Mouse (Mus musculus) macrophage (primary cell): ENCODE measurements at regions not wholly inside any gene's neighbourhood (a gene's known extent, or its start where the extent isn't known, plus 50 kb on each side); places are given as distances from the start of the nearest gene placed in this dataset.

ENCODE experiments used
- H3K27ac ChIP-seq: fragments of 350-480 bp; formaldehyde crosslinking; 2 replicates; pipeline ENCODE4 v1.9.0; 2021
- H3K36me3 ChIP-seq: fragments of 350-480 bp; formaldehyde crosslinking; 2 replicates; pipeline ENCODE4 v1.9.0; 2021; ENCODE audit errors: inconsistent target
- H3K4me3 ChIP-seq: fragments of 350-480 bp; formaldehyde crosslinking; 2 replicates; pipeline ENCODE4 v1.9.0; 2021; ENCODE audit errors: inconsistent target
- H3K79me2 ChIP-seq: fragments of 350-480 bp; formaldehyde crosslinking; 2 replicates; pipeline ENCODE4 v1.9.0; 2021; ENCODE audit errors: inconsistent target
- WGBS: methylation state at CpG from one replicate; pipeline ENCODE4 v1.1.7; 2026; ENCODE audit warnings: inconsistent platforms; ENCODE audit not compliant: missing documents; 5-methylcytosine and 5-hydroxymethylcytosine counted together

DNA sequence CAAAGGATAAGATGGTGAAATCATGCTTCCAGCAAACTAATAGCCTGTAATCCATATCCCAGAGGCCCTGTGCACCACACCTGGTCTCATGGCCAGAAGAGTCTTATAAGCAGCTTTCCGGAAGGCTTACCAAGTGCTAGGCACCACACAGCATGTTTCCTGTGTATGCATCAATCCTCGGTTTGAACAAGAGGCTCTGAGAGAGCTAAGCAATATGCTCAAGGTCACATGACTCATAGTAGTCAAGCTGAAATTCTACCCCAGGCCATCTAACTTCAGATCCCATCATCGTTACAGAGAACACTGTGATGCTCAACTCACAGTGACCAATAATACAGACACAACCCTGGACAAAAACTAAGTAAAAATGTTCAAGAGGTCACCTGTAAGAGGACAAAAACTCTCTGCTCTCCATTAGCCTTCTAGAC, 197.1 kb upstream of the Klf7 start:
- 90% methylated on average over 3 of the region's 3 CpGs for WGBS
- Histone ChIP-seq H3K4me3 (no peak overlapping the region), H3K79me2 (no peaks in the 10 kb centered on the region), H3K36me3 (no peaks in the 10 kb centered on the region), H3K27ac (no peak overlapping the region)

DNA sequence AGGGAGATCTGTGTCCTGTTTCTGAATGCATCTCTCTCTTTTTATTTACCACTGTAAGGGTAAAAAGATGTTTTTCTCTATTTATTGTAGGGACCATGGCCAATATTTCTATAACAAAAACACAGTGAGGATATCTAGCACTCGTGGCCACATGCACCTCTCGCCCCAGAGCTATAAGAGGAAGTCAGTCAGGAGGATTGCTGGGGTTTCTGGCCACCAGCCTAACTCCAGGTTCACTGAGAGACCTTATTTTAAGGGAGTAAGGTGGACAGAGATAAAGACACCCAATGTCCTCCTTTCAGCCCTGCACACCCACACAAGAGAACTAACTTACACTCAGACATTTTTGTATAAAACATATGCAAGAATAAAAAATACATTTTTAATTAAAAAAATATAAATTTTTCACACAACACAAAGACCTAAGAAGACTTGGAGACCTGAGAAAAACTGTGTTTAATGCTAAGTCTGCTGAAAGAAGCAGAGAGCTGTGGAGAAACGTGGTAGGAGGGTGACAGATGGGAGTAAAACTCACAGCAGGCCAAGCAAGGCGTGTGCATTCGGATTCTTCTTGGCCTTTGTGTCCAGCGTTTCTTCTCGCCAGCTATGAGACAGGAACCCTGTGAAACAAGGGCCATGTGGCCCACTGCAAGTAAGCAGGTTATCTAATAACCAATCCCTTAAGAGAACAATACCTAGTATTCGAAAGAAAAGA, 196.5 kb upstream of the Klf7 start:
- no peaks in the 10 kb centered on the region for H3K36me3 ChIP-seq
- H3K79me2 ChIP-seq, result no peaks in the 10 kb centered on the region
- H3K4me3 ChIP-seq, result no peak overlapping the region
- WGBS, result 77% methylated on average over 8 of the region's 8 CpGs
- H3K27ac ChIP-seq, result no peak overlapping the region

DNA sequence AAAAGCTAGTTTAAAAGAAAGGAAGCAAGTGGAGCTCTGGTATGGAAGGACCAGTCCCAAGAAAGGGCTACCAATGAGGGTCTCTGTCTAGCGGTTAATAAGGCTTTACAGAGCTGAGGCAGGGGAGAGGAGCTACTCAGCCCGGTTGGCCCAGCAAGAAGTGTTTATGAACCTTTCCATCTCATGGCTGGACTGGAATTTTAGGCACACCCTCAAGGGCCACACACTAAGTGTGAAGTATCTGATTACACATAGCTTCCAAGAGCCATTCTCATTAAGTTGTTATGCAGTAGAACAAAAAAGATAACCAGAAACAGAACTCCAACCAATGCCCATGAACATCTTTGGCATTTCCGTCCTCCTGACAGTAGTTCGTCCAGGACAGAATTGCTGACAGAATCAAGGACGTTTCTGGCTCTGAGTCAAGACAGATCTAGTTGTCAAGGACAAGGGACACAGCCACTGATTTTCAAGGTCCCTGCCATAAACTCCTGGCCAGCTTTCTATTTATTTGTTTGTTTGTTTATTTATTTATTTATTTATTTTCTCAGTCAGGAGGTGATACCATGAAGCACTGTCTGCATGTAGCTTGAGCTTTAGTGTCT, 195.1 kb upstream of the Klf7 start:
- no peak overlapping the region for H3K4me3 ChIP-seq
- no peak overlapping the region for H3K27ac ChIP-seq
- H3K36me3 ChIP-seq, result no peaks in the 10 kb centered on the region
- no peaks in the 10 kb centered on the region for H3K79me2 ChIP-seq
- WGBS, result 97% methylated on average over 5 of the region's 5 CpGs

DNA sequence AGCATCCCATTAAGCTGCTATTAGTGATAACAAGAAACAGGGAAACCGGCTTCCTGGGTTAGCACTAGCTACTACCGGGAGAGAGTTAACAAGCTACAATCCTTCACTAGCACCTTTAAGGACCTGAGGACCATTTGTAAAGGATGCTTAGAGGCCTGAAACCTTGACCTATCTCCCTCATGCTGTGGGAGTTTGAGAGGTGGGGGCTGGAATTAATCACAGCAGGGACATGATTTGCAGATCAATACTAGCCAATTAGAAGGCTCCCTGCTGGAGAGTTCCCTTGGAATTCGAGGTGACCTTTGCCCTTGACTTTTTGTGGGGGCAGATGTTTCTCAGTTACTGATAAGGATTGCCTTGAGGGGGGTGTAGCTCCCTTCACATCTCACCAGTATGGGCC, 189.3 kb upstream of the Klf7 start:
- H3K27ac ChIP-seq, result no peak overlapping the region
- H3K4me3 ChIP-seq, result no peak overlapping the region
- no peaks in the 10 kb centered on the region for H3K36me3 ChIP-seq
- 74% methylated on average over 3 of the region's 3 CpGs for WGBS
- H3K79me2 ChIP-seq, result no peaks in the 10 kb centered on the region

DNA sequence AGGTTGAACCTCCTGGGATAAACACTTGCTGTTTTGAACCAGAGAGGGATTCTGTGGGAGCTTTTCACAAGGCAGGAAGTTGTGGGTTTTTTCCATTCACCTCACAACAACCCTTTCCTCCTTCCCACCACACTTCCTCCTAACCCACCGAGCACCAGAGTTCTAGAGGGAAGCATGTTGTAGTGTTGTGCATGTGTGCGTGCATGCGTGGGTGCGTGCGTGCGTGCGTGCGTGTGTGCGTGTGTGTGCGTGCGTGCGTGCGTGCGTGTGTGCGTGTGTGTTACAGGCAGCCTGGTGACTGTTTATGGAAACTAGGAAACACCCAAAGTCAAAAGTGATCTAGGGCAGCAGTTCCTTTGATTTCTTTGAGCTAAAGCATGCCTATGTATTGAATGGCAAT, 186.5 kb upstream of the Klf7 start:
- WGBS, result 34% methylated on average over 12 of the region's 15 CpGs

DNA sequence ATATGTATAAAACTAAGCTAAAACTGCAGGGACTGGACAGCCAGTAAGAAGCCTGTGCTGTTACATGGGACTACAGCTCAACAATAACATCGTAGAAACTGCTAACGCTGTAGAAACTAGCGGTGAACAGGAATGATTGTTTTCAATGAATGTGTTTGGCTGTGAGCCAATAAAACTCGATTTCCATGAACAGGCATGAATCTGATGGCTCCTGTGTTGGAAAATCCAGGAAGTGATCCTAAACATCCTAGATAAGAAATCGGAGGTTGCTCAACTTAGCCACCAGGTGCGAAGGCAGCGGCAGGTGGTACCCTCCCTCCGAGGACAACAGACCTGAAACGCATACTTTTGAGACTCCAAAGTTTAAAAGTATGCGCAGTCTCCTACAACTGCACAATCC, 186.0 kb upstream of the Klf7 start:
- 45% methylated on average over 9 of the region's 10 CpGs for WGBS
- Histone ChIP-seq H3K36me3 (no peaks in the 10 kb centered on the region), H3K4me3 (no peak overlapping the region), H3K27ac (0 out of 2 replicates have a peak overlapping the region, but pooled peaks have one; percentile 2), H3K79me2 (no peaks in the 10 kb centered on the region)

More for the DNA sequence above, 186.5 kb upstream of the Klf7 start:
- H3K4me3 ChIP-seq, result no peak overlapping the region
- H3K27ac ChIP-seq, result 0 out of 2 replicates have a peak overlapping the region, but pooled peaks have one; percentile 2
- H3K36me3 ChIP-seq, result no peaks in the 10 kb centered on the region
- H3K79me2 ChIP-seq, result no peaks in the 10 kb centered on the region

DNA sequence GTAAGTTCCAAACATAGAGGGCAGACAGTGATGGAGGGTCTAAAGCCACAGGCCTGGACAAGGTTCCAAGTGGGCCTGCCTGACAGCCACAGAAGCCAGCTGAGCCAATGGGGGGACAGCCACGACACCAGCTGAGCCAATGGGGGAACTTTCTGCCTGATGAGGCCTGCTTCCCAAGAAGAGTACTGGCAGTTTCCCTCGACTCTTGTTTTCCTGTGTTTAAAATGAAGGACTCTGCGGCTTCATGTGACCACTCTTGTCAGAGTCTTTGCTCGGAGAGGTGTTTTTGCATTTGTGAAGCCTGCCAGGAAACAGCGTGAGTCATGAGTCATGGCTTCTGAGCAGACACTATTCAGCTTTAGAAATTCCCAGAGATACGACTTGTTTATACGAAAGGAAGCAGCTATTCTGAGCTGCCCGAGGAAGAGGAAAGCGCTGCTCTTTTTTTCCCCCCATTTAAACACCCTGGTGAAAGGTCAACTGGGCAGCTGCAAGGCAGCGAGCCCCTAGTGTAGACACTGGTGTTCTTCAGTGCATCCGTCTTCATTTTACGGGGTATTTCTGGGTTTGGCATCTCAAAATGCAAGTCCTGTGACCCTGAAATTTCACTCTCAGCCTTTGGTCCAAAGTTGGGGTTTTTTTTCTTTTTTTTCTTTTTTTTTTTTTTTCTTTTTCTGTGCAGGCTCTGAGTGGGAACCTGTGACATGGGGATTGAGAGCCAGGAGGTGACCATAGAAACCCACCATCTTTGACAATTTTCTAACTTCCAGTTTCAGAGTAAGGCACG, 183.5 kb upstream of the Klf7 start:
- 30% methylated on average over 13 of the region's 13 CpGs for WGBS
- Histone ChIP-seq H3K27ac (peak overlapping the region; percentile 99), H3K4me3 (peak overlapping the region; percentile 37), H3K36me3 (no peaks in the 10 kb centered on the region), H3K79me2 (no peaks in the 10 kb centered on the region)

DNA sequence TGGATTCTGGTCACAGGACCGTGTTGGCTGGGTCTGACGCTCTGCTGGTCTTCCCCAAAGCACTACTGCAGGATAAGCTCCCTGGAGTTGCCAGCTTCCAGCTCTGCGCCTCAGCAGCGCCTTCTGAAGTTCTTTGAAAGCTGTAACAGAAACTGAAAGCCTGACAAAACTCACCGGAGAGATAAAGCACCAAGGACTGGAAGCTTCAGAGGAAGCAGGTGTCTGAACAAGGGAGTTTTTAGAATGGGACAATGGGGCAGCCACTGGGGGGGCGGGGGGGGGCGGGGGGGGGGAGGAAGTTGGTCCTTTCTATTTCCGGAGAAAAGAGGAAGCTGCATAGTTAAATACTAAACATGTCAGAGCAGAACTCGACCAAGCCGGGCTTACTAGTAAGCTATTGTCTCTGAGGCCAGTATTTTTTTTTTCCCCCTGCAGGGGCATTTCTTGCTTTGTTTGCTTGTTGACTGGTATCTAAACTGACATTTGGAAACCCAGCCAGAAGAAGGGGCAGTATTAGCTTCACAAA, 180.8 kb upstream of the Klf7 start:
- WGBS, result 1% methylated on average over 8 of the region's 10 CpGs
- Histone ChIP-seq H3K4me3 (peak overlapping the region; percentile 34), H3K36me3 (no peaks in the 10 kb centered on the region), H3K27ac (peak overlapping the region; percentile 99), H3K79me2 (no peaks in the 10 kb centered on the region)

DNA sequence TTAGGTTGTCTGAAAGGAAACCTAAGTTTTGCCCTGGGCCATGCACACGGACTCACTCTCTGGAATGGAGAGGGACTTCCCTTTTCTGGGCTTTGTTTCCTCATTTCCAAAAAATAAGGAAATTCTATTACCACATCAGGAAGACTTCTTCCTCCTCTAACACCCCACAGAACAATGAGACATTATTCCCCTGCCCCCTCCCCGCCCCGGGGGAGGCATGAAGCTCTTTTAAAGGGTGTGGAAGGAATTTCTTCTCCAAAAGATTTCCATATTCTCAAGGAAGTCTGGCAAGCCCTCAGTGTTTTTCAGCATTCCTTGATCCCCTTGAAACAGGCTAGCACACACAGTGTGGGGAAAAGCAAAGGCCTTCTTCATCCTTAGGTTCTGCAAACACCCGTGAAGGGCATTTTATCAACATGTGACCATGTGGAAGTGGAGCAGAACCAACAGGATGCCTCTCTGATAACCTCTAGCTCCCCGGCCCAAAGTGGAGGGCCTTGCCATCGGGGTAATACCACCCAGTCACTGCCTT, 179.5 kb upstream of the Klf7 start:
- H3K27ac ChIP-seq, result peak overlapping the region; percentile 99
- H3K79me2 ChIP-seq, result no peaks in the 10 kb centered on the region
- WGBS, result 8% methylated on average over 6 of the region's 6 CpGs
- H3K36me3 ChIP-seq, result no peaks in the 10 kb centered on the region
- peak overlapping the region; percentile 3; the same call in 1 of the 2 replicates for H3K4me3 ChIP-seq

DNA sequence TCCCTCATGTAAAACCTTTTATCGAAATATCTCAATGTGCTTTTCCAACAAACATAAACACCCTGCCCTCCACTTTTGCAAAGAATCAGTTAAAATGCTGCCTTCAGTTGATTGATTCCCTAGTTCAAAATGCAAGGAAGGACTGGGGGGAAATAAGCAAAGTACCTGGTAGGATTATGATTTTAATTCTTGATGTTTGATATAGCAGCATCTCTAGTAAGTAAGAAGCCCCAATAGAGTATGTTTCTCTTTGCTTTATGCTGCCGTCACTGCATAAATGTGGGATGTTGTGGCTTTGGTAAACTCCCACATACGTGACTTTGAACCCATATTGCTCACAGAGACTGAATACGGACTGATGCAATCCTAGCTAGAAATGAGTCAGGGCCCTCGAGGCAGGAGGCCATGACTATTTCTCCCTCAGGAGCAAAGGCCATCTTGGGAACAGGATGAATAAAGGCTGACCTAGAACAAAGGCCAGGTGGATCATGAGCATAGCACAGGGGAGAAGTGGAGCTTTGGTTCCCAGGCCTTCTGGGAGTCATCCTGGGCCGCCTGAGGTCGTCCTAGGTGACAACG, 179.0 kb upstream of the Klf7 start:
- Histone ChIP-seq H3K4me3 (peak overlapping the region; percentile 3; the same call in 1 of the 2 replicates), H3K79me2 (no peaks in the 10 kb centered on the region), H3K27ac (peak overlapping the region; percentile 99), H3K36me3 (no peaks in the 10 kb centered on the region)
- 13% methylated on average over 8 of the region's 8 CpGs for WGBS

DNA sequence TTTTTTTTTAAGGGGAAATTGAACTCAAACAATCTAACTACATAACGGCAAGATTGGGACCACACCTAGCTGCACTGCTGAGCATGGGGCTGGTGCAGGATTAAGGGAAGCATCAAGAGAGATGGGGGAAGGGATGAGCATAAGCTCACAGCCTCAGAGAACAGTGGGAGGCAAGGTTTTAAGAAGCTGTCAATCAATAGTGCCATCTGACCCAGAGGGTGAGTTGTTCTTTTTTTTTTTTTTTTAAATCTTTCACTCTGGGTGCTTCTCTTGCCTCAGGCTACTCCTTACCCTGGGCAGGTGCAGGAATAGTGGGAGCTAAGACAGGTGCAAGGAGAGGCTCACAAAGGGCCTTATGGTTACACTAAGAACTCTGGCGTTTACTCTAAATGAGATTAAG, 176.9 kb upstream of the Klf7 start:
- Histone ChIP-seq H3K79me2 (no peaks in the 10 kb centered on the region), H3K4me3 (no peak overlapping the region), H3K27ac (no peak overlapping the region), H3K36me3 (no peaks in the 10 kb centered on the region)
- 90% methylated on average over 2 of the region's 2 CpGs for WGBS

DNA sequence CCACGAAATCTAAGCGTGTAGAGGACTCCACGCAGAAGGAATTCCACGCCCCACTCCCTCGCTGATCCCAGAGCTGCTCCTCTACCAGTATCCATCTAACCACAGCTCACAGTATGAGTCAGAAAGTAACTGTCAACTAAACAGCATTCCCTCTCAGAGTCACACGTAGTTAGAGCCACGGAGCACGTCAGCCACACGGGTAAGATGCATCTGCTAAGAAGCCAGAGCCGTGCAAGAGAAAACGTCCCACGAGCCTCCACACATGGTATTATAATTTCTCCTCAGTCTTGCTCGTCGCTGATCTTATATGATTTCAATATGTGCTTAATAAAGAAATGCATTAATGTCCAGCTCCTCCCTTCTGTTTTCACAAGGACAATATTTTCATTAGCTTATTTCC, 176.1 kb upstream of the Klf7 start:
- Histone ChIP-seq H3K27ac (no peak overlapping the region), H3K79me2 (no peaks in the 10 kb centered on the region), H3K4me3 (no peak overlapping the region), H3K36me3 (no peaks in the 10 kb centered on the region)
- WGBS, result 97% methylated on average over 14 of the region's 14 CpGs

DNA sequence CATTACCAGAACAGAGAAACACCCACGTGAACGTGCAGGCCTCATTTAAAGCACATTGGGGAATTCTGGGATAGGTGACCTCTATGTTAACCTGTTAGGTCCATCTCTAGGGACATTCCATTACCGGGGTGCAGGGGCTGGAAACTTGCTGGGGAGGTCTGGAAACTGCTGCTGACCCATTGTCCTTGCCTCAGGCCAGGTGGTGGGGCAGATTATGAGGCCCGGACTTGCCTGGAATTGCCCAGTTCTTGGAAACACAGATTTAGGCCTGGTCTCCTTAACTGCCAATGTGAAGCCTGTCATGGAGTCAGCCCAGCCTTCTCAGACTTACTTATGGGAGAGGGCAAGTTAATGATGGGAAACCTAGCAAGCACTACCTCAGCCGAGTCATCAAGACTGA, 175.3 kb upstream of the Klf7 start:
- no peak overlapping the region for H3K27ac ChIP-seq
- WGBS, result 94% methylated on average over 5 of the region's 5 CpGs
- no peak overlapping the region for H3K4me3 ChIP-seq
- no peaks in the 10 kb centered on the region for H3K79me2 ChIP-seq
- H3K36me3 ChIP-seq, result no peaks in the 10 kb centered on the region

DNA sequence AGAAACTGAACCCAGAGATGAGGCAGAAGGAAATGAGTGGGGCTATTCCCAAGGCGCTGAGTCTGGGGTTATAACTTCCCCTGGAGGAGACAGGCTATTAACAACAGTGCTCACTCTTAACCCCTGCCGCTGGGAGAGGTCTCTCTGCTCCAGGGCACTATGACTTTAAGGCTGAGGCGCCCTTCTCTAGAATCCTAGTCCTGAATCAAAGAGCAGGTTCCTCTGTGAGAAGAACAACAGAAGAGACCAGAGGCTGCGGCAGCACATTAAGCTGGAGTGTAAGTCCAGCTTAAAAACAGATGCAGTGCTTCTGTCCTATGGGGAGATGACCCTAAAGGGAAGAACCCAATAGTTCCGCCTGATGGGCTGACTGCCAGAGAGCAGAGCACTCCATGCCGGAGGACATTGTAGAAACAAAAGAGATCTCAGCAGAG, 173.4 kb upstream of the Klf7 start:
- Histone ChIP-seq H3K4me3 (no peak overlapping the region), H3K36me3 (no peaks in the 10 kb centered on the region), H3K79me2 (no peaks in the 10 kb centered on the region), H3K27ac (peak overlapping the region; percentile 78)
- 45% methylated on average over 6 of the region's 6 CpGs for WGBS
